Mouse (Mus musculus) stomach, postnatal 0 days (tissue): ENCODE data around the gene Gnb1l.

ENCODE experiments used
- CTCF ChIP-seq: IDR thresholded peaks from 2 replicates; pipeline ENCODE4 v1.5.1; 2016; ENCODE audit warnings: antibody characterized with exemption, low read depth, mild to moderate bottlenecking, moderate library complexity
- EP300 ChIP-seq: optimal IDR thresholded peaks from 2 replicates; pipeline ENCODE3; 2016; ENCODE audit warnings: antibody characterized with exemption

GRCm38 (mm10) chr16:18564472-18564871 is 66.0 kb downstream of the Gnb1l start:
- TF ChIP-seq CTCF (no peak), EP300 (no peak)
